Mouse (Mus musculus) gastrocnemius, adult 2 months (tissue): ENCODE measurements around the gene Ccno. TPM values are rescaled to one million over a fixed set of nuclear protein-coding genes. Genes with fewer than 3 reads are reported as not detected.
A peak's percentile ranks its signal among the peaks of the same experiment; 100 is the strongest.

Source experiments
- DNase-seq: peaks from one replicate; pipeline ENCODE4 v3.0.0; 2022
- H3K27ac ChIP-seq: fragments of 200-600 bp; 2 replicates; pipeline ENCODE4 v1.8.1; 2022; ENCODE audit warnings: mild to moderate bottlenecking
- H3K4me3 ChIP-seq: fragments of 200-600 bp; 2 replicates; pipeline ENCODE4 v1.8.1; 2022; ENCODE audit warnings: mild to moderate bottlenecking, moderate library complexity
- CTCF ChIP-seq: fragments of 200-600 bp; IDR thresholded peaks from 2 replicates; pipeline ENCODE4 v1.8.1; 2022; ENCODE audit warnings: antibody characterized with exemption, mild to moderate bottlenecking, moderate library complexity
- intact Hi-C: fragments of 180-260 bp; cut with DNase I; formaldehyde crosslinking; loops from one replicate; pipeline ENCODE4 v1.15.1; 2025
- long read RNA-seq, 2 experiments: library from polyadenylated mRNA; stranded (forward); transcript quantifications; one replicate each; pipeline ENCODE4 v2.0.0; 2021
- total RNA-seq, 2 experiments: library from RNA; stranded (reverse); gene quantifications; 2 replicates each; pipeline ENCODE4 v1.2.3; 2021

Gene Ccno
- total RNA-seq = not detected
- long read RNA-seq, experiment 1 = 0 reads
- long read RNA-seq, experiment 2 = 0 reads

DNA sequence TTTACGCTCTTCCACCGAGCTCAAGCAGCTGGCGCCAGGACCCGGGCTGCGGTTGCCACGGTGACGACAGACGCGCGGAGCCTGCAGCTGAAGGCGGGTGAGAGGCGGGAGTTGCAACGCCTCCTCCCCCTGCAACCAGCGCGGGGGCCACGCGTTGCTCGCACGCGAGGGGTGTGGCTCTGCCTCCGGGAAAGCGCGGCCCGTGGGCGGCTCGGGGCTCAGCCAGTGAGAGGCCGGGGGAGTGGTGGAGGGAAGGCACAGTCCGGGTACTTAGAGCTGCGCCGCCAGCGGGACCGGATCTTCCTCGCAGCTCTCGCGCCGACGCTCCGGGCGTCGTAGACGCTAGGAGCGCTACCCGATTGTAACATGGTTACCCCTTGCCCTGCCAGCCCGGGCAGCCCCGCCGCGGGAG, at the start of gene Ccno:
Gene Ccno, plus strand, starts transcription at position 271 of the 412 bp plus-strand sequence.
- intact Hi-C loops = loop anchor here (5.0 kb wide), 1 partner anchor 50 kb away; the partner anchor contains the start of gene Cdc20b
- no peak within 1 kb of the TSS; the same call in 1 of the 2 replicates for H3K27ac ChIP-seq
- TF ChIP-seq CTCF = no peak
- DNase-seq = peak; percentile 94
- peak within 1 kb of the TSS; percentile 79 for H3K4me3 ChIP-seq

DNA sequence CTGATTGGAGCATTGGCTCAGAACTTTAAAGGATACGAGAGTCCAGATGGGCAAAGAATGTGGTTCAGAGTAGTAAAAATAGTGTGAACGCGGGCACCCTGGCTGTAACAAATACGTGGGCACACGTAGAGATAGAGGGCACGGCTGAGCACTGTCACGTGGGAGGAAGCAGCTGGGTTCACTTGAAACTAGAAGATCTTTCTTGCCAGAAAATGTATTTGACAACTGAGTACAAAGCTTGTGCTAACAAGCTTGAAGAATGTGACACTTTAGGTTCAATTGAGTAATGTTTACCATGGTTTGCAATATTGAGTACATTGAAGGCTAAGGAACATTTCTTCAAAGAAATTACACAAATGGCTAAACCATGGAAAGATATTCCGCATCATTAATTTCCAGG, 49.5 kb upstream of the Ccno start:
- intact Hi-C loops = no loop called here
- Histone ChIP-seq H3K27ac (no peak overlapping the region), H3K4me3 (no peak overlapping the region)
- no peak for DNase-seq
- TF ChIP-seq CTCF = no peak

DNA sequence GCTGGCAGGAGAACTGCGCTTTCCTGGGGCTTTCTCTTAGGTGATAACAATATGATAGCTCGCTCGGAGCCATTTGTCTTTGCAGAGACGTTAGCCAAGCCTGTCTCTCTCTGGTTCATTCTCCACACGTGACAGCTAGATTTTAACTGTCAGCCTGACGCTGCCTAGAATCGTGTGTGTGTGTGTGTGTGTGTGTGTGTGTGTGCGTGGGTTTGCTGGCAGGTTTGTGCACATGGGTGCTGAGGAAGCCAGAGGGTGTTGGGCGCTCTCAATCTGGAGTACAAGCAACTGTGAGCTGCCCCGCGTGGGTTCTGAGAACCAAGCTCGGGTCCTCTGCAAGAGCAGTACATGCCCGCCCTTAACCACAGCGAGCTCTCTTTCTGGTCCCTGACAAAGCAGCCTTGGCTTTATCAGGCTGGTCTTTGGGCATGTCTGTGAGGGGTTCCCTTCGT, 45.7 kb upstream of the Ccno start:
- intact Hi-C loops = no loop called here
- DNase-seq = no peak
- H3K4me3 ChIP-seq = no peak overlapping the region
- H3K27ac ChIP-seq = no peak overlapping the region
- TF ChIP-seq CTCF = no peak

DNA sequence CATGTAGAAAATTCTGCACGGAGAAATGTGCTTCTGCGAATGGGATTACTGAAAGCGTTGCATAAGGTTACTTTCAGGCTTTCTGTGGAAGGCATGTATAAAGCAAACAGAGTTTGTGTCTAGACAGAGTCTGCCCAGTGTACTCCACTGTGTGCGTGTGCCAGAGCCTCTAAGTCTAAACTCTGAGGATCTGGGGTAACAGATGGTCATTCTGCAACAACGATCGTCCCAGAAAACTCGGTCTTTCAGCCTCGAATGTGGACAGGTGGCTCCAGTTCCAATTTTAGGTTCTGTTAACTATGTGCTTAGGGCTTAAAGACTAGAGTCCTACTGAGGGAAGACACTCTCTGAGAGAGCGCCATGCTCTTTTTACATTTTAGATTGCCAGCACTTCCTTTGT, 42.3 kb upstream of the Ccno start:
- no peak for TF ChIP-seq CTCF
- intact Hi-C loops = no loop called here
- Histone ChIP-seq H3K4me3 (no peak overlapping the region), H3K27ac (no peak overlapping the region)
- DNase-seq = no peak

DNA sequence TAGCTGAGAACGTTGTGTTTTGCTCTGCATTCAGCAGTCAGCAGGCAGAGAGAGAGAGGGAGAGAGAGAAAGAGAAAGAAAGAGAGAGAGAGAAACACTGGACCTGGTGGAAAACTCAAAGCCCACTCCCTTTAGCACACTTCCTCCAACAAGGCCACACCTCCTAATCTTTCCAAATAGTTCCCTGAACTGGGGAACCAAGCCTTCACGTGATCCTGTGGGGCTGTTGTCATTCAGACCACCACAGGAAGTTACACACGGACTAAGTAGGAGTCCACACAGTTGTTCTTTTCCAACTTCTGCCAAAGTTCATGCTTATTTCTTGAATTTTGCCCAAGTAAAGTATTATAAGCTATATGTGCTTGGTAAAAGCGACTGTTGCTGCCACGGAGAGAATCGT, 41.7 kb upstream of the Ccno start:
- DNase-seq = no peak
- intact Hi-C loops = no loop called here
- Histone ChIP-seq H3K4me3 (no peak overlapping the region), H3K27ac (no peak overlapping the region)
- no peak for TF ChIP-seq CTCF

DNA sequence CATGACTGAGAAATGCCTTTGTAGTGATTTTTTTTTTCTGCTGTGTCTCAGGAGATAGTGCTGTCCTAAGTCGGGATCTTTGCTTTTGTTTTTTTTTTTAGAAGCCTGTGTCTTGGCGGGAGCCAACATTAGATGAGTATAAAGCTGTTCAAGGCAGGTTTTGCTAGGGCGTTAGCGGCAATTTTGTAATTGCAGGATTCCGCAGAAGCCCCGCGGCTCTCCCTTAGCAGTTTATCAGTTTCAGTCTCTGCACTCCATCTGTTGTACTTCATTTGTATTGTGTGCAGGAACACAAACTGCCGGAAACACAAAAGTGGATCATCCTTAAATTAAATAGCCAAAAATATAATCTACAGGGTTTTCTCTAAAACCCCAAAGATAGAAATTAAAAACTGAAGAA, 33.5 kb upstream of the Ccno start:
- Histone ChIP-seq H3K4me3 (no peak overlapping the region), H3K27ac (no peak overlapping the region)
- intact Hi-C loops = no loop called here
- TF ChIP-seq CTCF = no peak
- DNase-seq = no peak

DNA sequence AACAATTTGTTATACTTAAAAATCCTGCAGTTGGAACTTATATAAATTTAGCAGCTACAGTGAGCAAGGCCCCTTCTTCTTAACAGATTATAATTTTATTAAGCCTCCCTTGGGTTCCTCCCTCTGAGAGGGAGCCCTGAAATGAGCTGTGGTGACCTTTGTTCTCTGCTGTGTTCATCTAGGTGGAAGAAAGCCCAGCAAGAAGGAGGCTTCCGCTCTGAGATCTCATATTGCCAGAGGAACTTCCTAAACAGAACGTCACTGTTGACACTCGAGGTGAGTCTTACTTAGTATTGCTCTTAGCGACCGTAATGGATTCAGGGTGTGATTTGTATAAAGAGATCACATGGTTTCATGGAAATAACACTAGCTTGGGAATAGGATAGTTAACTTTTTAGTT, 24.5 kb upstream of the Ccno start:
- Histone ChIP-seq H3K27ac (no peak overlapping the region), H3K4me3 (no peak overlapping the region)
- no peak for DNase-seq
- intact Hi-C loops = no loop called here
- no peak for TF ChIP-seq CTCF

DNA sequence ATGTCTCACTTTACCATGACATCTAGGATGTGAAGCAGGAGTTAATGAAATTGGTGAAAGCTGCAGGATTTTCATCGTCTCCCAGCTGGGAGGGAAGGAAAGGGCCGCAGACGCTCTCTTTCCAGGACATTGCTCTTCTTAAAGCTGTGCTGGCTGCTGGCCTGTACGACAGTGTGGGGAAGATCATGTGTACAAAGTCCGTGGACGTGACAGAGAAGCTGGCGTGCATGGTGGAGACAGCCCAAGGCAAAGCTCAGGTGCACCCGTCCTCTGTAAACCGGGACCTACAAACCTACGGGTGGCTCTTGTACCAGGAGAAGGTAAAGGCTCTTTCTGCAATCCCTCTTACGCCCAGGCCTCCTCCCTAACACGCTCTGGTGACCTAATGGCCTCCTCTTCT, 23.2 kb upstream of the Ccno start:
- no peak for DNase-seq
- H3K4me3 ChIP-seq = no peak overlapping the region
- intact Hi-C loops = no loop called here
- H3K27ac ChIP-seq = no peak overlapping the region
- TF ChIP-seq CTCF = no peak

DNA sequence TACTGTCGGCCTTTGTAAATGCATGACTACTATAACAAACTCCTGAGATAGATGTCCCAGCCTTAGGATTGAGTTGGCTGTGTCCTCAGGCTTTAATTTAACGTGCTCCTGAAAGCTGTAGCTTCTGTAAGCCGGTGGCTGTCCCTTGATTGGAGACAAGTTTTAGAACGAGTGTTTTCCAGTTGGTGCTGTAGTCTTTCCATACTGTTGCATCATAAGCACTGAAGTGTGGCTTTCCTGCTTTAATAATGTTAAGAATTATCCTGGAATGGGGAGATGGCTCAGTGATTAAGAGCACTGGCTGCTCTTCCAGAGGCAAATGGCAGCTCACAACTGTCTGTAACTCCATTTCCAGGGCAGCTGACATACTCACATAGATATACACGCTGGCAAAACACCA, 20.3 kb upstream of the Ccno start:
- Histone ChIP-seq H3K27ac (no peak overlapping the region), H3K4me3 (no peak overlapping the region)
- no peak for TF ChIP-seq CTCF
- intact Hi-C loops = no loop called here
- DNase-seq = no peak

DNA sequence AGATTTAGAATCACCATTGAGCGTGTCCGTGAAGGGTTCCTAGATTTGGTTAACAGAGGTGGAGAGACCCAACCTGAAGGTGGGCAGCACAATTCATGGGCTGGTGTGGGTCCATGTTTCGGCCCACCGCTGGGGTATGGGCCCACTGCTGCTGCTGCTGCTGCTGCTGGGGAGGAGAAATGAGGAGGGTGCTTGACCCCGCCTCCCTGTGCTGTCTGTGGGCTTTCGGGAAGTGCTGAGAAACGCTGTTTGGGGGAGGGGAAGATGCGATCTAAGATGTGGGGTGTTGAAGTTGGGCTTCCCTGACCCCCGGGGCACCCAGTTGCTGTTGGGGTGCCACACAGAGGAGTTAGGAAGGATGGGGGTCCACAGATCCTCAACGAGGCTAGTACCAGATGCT, 10.9 kb upstream of the Ccno start:
- no peak for TF ChIP-seq CTCF

DNA sequence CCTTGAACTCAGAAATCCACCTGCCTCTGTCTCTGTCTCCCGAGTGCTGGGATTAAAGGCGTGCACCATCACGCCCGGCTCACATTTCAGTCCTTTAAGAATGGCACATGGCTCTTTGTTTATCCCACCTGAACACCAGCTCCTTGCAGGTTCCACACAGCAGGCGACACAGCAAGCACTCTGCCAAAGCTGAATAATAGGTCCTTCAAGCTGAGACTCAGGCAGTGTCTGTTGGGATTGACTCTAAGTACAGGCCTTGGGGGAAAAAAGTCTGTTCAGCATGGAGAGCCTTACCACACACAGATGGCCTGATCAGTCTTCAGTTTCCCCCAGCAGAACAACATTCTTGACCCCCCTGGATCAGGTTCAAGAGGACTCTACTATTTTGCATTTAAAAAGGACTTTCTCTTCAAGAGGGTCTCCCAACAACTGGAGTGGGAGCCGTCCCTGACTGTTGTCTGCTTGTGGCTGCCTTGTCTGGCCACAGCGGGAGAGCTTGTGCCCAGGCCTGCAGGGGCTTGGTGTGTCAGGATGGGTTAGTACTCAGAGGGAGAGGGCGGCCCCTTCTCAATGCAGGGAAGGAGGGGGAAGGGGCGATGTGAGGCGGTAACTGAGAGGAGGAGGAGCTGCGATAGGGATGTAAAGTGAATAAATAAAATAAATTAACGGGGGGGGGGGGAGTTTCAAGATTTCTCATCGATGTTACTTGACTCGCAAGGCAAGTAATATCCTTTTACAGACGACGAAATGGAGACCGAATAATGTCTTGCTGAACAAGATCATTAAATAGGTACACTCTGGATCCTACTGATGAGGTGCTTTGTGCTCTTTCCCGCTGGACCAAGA, 1.8 kb upstream of the Ccno start:
- TF ChIP-seq CTCF = no peak
- no peak overlapping the region for H3K27ac ChIP-seq
- no peak for DNase-seq
- no peak overlapping the region for H3K4me3 ChIP-seq
- intact Hi-C loops = loop anchor here (5.0 kb wide), 1 partner anchor 51 kb away; the partner anchor contains the start of gene Cdc20b

More for the DNA sequence above, 10.9 kb upstream of the Ccno start:
- no peak for DNase-seq
- intact Hi-C loops = no loop called here
- H3K4me3 ChIP-seq = no peak overlapping the region
- H3K27ac ChIP-seq = no peak overlapping the region

DNA sequence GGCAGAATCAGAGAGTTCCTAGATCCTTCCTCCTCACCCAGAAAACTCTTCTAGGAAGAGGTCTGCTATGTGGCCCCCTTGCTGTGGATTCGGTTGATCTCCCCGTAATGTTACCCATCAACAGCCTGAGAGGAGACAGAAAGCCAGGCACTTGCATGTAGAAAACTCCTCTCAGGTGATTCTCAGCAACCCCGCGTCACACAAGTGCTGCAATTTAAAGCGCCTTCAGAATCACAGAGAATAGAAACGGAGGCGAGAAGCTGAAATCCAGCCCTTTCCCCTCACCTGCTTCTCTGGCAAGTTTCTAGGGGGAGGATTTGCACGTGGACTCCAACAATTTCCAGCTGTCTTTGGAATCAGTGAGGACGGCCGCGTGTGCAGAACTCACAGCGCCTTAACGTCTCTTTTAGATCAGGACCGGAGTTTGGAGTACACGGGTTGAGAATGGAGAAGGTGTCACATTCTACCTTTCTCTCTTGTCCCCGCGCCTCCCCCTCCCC, 1.1 kb upstream of the Ccno start:
- intact Hi-C loops = loop anchor here (5.0 kb wide), 1 partner anchor 51 kb away; the partner anchor contains the start of gene Cdc20b
- no peak for DNase-seq
- no peak overlapping the region for H3K27ac ChIP-seq
- TF ChIP-seq CTCF = no peak
- no peak overlapping the region for H3K4me3 ChIP-seq

DNA sequence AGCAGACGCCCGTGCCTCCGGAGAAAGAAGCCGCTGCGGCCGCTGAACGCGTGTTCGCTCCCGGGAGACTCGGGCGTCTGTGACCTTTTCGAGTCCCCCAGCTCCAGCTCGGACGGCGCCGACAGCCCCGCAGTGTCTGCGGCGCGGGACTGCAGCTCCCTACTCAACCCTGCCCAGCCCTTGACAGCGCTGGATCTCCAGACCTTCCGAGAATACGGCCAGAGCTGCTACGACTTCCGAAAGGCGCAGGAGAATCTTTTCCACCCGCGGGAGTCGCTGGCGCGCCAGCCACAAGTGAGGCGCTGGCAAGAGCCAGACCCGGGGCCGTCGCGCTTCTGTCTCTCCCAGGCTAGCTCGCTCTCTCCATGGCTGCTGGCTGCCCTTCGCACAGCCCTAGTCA, 389 bp downstream of the Ccno start:
- Histone ChIP-seq H3K4me3 (peak overlapping the region; percentile 79), H3K27ac (no peak overlapping the region; the same call in 1 of the 2 replicates)
- no peak for DNase-seq
- intact Hi-C loops = loop anchor here (5.0 kb wide), 1 partner anchor 49 kb away; the partner anchor contains the start of gene Cdc20b
- no peak for TF ChIP-seq CTCF
